Mouse (Mus musculus) forebrain, embryonic 15.5 days (tissue): ENCODE measurements around the gene Ralgps1. TPM values are rescaled to one million over a fixed set of nuclear protein-coding genes. Genes with fewer than 3 reads are reported as not detected.

Source experiments
- ATAC-seq: fragments of 200-750 bp; cut with Nextera tagmentation; replicated peaks from 2 replicates; pipeline ENCODE4 v1.8.0; 2017; ENCODE audit warnings: mild to moderate bottlenecking, moderate TSS enrichment, moderate library complexity
- H3K27ac ChIP-seq: fragments of 300-500 bp; sonication (generic); replicated peaks from 2 replicates; pipeline ENCODE4 v1.5.1; 2015; ENCODE audit warnings: mild to moderate bottlenecking, inconsistent platforms
- H3K27me3 ChIP-seq: fragments of 300-500 bp; sonication (generic); 2 replicates; pipeline ENCODE4 v1.6.1; 2015; ENCODE audit warnings: inconsistent platforms
- H3K36me3 ChIP-seq: fragments of 300-500 bp; sonication (generic); 2 replicates; pipeline ENCODE4 v1.6.1; 2015; ENCODE audit warnings: mild to moderate bottlenecking, inconsistent platforms
- H3K4me1 ChIP-seq: fragments of 300-500 bp; sonication (generic); 2 replicates; pipeline ENCODE4 v1.6.1; 2015; ENCODE audit warnings: inconsistent platforms
- H3K4me2 ChIP-seq: fragments of 300-500 bp; sonication (generic); replicated peaks from 2 replicates; pipeline ENCODE4 v1.6.1; 2015; ENCODE audit warnings: mild to moderate bottlenecking, inconsistent platforms
- H3K4me3 ChIP-seq: fragments of 300-500 bp; sonication (generic); 2 replicates; pipeline ENCODE4 v1.5.1; 2015; ENCODE audit warnings: mild to moderate bottlenecking, inconsistent platforms
- H3K9ac ChIP-seq: fragments of 300-500 bp; sonication (generic); replicated peaks from 2 replicates; pipeline ENCODE4 v1.6.1; 2015; ENCODE audit warnings: mild to moderate bottlenecking, inconsistent platforms
- H3K9me3 ChIP-seq: fragments of 300-500 bp; sonication (generic); 2 replicates; pipeline ENCODE4 v1.6.1; 2016; ENCODE audit warnings: inconsistent platforms
- WGBS: fragments of 180-500 bp; shearing (Covaris S2); methylation state at CpG from one replicate; pipeline ENCODE4 v1.1.7; 2015; ENCODE audit warnings: mixed read lengths; 5-methylcytosine and 5-hydroxymethylcytosine counted together
- polyA plus RNA-seq: library from polyadenylated mRNA; unstranded; fragments of >200 nt; fragmentation: Nextera tagmentation; extraction: Ambion mirVana; gene quantifications from 2 replicates; pipeline ENCODE4 v1.2.1, GENCODE M21; 2015

Gene Ralgps1
- polyA plus RNA-seq, 1 experiment from 2014 or later, result 39.1 TPM

DNA sequence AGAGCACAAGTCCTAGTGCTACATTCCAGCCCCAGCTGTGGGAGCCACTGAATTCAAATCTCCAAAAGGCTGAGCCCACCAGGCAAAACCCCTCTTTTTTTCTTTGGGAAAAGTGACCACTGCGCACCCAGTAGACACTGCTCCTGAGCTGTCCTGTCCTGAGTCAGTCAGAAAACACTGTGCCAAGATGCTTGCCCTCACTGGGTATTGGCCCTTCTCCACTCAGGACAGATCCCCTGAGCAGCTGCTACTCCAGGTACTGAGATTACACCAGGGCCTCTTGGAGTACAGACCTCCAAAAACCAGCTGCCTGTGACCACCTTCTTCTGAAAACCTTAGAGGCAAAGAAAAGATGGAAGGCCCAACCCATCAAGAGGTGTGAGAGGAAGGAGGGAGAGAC, 51.4 kb downstream of the Ralgps1 start:
- no peak for ATAC-seq
- peaks cover 33% of the 10 kb centered on the region for H3K4me1 ChIP-seq
- H3K9ac ChIP-seq, result no peak overlapping the region
- no peak overlapping the region for H3K27ac ChIP-seq
- peaks cover 20% of the 10 kb centered on the region; the same call in 1 of the 2 replicates for H3K36me3 ChIP-seq
- no peaks in the 10 kb centered on the region for H3K27me3 ChIP-seq
- 100% methylated on average over 1 of the region's 1 CpGs for WGBS
- no peaks in the 10 kb centered on the region for H3K9me3 ChIP-seq
- no peak overlapping the region for H3K4me2 ChIP-seq
- H3K4me3 ChIP-seq, result no peak overlapping the region

DNA sequence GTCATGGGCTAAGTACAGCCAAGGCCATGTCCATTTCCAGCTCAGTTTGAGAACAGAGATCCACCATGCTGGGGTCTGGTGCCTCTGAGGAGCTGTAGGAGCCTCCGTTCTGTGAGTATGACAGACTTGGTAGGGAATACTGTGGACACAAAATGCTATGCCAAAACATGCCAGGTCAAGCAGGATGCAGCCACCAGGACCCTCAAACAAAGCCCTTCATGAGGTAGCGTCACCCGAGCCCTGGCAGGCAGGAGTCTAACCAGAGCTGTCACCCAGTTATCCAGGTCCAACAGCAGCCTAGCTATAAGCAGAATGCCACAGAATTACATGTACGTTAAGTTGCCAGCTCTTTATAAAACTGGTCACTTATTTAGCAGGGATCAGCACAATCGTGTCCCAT, 51.8 kb downstream of the Ralgps1 start:
- H3K36me3 ChIP-seq, result peaks cover 19% of the 10 kb centered on the region; the same call in 1 of the 2 replicates
- H3K27me3 ChIP-seq, result no peaks in the 10 kb centered on the region
- peaks cover 33% of the 10 kb centered on the region for H3K4me1 ChIP-seq
- ATAC-seq, result no peak
- no peak overlapping the region for H3K4me3 ChIP-seq
- no peaks in the 10 kb centered on the region for H3K9me3 ChIP-seq
- no peak overlapping the region for H3K4me2 ChIP-seq
- H3K9ac ChIP-seq, result no peak overlapping the region
- WGBS, result 86% methylated on average over 5 of the region's 5 CpGs
- H3K27ac ChIP-seq, result no peak overlapping the region

DNA sequence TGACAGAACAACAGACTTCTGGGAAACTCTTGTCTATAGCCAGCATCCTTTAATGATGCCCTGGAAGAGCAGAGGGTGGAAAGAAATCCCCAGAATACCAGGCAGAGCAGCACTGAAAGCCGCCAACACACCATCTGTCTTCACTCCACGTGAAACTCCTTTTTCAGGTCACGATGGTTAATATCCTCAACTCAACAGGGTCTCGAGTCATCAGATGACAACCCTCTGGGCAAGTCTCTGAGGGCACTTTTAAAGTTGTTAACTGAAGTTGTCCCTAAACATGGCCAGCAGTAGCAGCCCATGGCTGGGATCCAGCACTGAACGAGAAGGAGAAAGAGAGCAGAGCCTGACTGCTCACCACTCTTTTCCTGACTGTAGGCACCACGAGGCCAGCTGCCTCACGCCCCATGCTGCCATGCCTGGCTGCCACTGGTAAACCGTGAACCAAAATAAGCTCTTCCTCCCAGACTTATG, 52.8 kb downstream of the Ralgps1 start:
- no peak overlapping the region for H3K4me2 ChIP-seq
- no peaks in the 10 kb centered on the region for H3K27me3 ChIP-seq
- H3K9ac ChIP-seq, result no peak overlapping the region
- peaks cover 12% of the 10 kb centered on the region; the same call in 1 of the 2 replicates for H3K36me3 ChIP-seq
- ATAC-seq, result no peak
- peak overlapping the region; percentile 42; the same call in 1 of the 2 replicates for H3K27ac ChIP-seq
- no peak overlapping the region for H3K4me3 ChIP-seq
- 59% methylated on average over 8 of the region's 8 CpGs for WGBS
- no peaks in the 10 kb centered on the region for H3K9me3 ChIP-seq
- H3K4me1 ChIP-seq, result peaks cover 33% of the 10 kb centered on the region

DNA sequence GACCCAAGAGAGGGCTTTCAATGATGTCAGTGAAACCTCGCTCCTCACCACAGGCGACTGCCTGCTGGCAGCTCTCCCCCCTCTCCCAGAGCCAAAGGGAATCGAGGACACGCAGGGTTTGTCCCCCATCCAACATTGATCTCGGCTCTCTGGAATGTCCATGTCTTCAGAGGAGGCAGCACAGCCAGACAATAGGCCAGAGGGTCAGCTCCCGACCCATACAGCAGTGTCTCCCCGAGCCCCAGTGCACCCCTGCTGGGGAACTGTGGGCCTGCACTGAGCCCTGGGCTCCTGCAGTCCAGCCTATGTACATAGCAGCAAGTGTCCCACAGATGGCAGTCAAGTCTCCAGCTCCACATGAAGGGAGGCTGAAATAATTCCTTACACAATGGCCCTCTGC, 54.8 kb downstream of the Ralgps1 start:
- Histone ChIP-seq H3K9me3 (no peaks in the 10 kb centered on the region), H3K9ac (no peak overlapping the region), H3K36me3 (peaks cover 9% of the 10 kb centered on the region; the same call in 1 of the 2 replicates), H3K4me2 (no peak overlapping the region), H3K4me1 (peaks cover 33% of the 10 kb centered on the region), H3K27ac (peak overlapping the region; percentile 27; the same call in 1 of the 2 replicates), H3K27me3 (no peaks in the 10 kb centered on the region), H3K4me3 (no peak overlapping the region)
- 11% methylated on average over 7 of the region's 7 CpGs for whole genome bisulfite sequencing
- ATAC-seq, result peak; percentile 94

DNA sequence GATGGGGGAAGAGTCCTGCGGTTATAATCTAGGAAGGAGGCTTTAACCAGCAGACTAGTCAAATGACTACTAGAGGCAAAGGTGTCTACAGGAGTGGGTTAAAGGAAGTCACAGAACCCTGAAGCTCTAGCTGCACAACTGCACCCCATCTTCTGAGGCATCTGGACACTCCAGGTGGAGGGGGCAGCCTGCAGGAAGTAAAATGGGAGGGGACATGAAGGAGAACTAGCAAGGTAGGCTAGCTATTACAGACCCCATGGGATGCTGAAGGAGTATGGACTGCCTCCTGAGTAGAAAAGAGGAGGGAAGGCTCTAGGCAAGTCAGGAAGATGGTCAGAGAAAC, 55.3 kb downstream of the Ralgps1 start:
- Histone ChIP-seq H3K27me3 (no peaks in the 10 kb centered on the region), H3K4me1 (peaks cover 33% of the 10 kb centered on the region), H3K36me3 (peaks cover 8% of the 10 kb centered on the region; the same call in 1 of the 2 replicates), H3K4me2 (no peak overlapping the region), H3K27ac (peak overlapping the region; percentile 47; the same call in 1 of the 2 replicates), H3K9me3 (no peaks in the 10 kb centered on the region), H3K9ac (no peak overlapping the region), H3K4me3 (no peak overlapping the region)
- peak; percentile 3; the same call in 1 of the 2 replicates for ATAC-seq
- 90% methylated on average over 1 of the region's 1 CpGs for WGBS

DNA sequence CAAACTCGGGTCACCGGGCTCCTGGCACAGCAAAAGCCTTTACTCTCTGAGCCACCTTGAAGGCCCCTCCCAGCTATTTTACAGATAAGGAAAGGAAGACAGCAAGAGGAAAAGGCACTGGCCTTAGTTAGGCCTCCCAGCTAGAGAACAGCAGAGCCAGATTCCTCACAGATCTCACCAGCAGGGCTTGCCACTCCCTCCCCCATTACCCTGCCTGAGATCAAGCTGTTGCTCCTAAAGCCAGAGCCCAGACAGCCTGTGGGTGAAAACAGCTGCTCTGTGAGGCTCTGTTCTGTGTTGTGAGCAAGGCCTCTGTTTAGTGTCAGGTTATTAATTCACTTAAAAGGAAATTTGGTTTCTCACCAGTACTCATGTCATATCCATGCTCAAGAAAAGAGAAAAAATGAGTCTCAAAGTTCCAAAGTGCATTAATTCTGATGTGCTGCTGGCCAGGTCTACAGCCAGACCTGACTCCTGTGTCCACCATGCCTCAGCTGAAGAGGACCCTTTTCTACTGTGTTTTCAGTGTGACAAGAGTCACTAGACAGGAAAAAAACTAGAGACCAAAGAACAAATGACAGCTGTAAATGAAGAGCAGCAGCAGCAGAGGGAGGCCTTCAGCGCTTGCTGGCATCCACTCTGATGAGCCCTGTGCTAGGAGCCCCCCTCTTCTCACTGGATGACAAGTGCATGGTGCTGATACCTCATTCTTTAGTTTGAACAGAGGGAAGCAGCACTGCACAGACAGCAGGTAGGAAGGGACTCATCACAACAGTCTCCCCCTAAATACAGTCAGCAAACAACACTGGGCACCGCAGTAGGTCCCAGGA, 55.8 kb downstream of the Ralgps1 start:
- no peaks in the 10 kb centered on the region for H3K27me3 ChIP-seq
- peak overlapping the region; percentile 47; the same call in 1 of the 2 replicates for H3K27ac ChIP-seq
- H3K4me1 ChIP-seq, result peaks cover 33% of the 10 kb centered on the region
- H3K9me3 ChIP-seq, result no peaks in the 10 kb centered on the region
- no peak overlapping the region for H3K9ac ChIP-seq
- H3K36me3 ChIP-seq, result peaks cover 7% of the 10 kb centered on the region; the same call in 1 of the 2 replicates
- H3K4me3 ChIP-seq, result no peak overlapping the region
- H3K4me2 ChIP-seq, result no peak overlapping the region
- ATAC-seq, result 0 out of 2 replicates have a peak, but pooled peaks have one; percentile 23
- 82% methylated on average over 4 of the region's 4 CpGs for WGBS

DNA sequence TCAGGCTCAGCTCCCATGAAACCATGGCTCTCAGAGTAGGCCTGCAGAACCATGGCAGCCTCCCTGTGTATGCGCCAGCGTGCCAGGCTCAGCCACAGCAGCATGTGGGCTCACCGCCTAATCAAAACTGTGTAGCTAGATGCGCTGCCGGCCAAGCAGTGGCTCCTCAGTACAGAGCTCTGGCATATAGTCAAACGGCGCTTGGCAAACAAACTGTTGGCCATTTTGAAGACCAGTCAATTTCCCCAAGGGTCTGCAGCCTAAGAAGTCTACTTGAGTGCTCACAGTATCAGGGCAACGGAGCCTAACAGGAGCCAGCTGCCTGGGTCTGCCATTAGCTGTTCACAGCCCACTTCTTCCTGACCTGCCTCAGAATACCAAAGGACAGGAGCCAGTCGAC, 61.9 kb downstream of the Ralgps1 start:
- 0 out of 2 replicates have a peak, but pooled peaks cover 7% of the 10 kb centered on the region for H3K36me3 ChIP-seq
- H3K4me3 ChIP-seq, result no peak overlapping the region
- no peak overlapping the region for H3K9ac ChIP-seq
- WGBS, result 80% methylated on average over 9 of the region's 9 CpGs
- H3K4me1 ChIP-seq, result no peaks in the 10 kb centered on the region
- 0 out of 2 replicates have a peak overlapping the region, but pooled peaks have one; percentile 6 for H3K27ac ChIP-seq
- H3K9me3 ChIP-seq, result no peaks in the 10 kb centered on the region
- no peaks in the 10 kb centered on the region for H3K27me3 ChIP-seq
- no peak; the same call in 1 of the 2 replicates for ATAC-seq
- no peak overlapping the region for H3K4me2 ChIP-seq

DNA sequence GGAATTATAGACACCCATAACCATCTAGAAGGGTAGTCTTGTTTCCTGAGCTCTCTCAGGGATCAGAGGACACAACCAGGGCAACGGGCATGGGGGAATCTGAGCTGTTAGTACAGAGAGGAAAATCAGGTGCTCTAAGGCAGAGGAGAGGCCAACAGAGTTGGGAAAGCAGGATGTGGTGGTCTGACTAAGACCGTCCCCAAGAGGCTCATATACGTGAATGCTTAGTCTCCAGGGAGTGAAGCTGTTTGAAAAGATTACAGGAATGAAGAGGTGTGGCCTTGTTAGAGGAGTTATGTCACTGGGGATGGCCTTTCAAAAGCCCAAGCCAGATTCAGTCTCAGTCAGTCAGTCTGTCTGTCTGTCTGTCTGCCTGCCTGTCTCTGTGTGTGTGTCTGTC, 64.7 kb downstream of the Ralgps1 start:
- Histone ChIP-seq H3K9me3 (no peaks in the 10 kb centered on the region), H3K4me2 (no peak overlapping the region), H3K27ac (no peak overlapping the region), H3K36me3 (0 out of 2 replicates have a peak, but pooled peaks cover 4% of the 10 kb centered on the region), H3K27me3 (no peaks in the 10 kb centered on the region), H3K9ac (no peak overlapping the region), H3K4me3 (no peak overlapping the region), H3K4me1 (no peaks in the 10 kb centered on the region)
- ATAC-seq, result no peak
- WGBS, result 90% methylated on average over 3 of the region's 3 CpGs

DNA sequence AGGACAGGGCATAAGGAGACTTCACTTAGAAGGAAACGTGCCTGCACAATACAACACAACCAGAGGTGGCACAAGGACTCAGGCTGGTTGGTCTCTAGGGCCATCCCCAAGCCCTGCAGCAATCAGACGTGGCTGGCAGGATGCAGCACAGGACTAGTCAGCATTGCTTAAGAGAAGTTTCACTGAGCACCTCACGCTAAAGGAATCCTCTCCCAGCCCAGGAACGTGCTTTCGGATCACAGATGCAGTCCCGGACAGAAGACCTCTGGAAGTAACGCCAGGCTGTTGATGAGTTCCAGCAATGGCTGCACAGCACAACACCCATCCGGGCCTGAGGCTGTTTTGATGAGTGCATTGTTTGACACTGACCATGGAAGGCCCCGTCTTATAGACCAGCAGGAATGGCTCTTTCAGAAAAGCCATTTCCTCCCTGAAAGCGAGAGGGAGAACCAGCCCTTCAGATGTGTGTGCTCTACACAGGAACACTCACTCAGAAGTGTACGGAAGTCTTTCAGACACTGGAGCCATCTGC, 67.8 kb downstream of the Ralgps1 start:
- H3K36me3 ChIP-seq, result no peaks in the 10 kb centered on the region
- H3K4me1 ChIP-seq, result peaks cover 8% of the 10 kb centered on the region
- no peaks in the 10 kb centered on the region for H3K9me3 ChIP-seq
- no peak overlapping the region for H3K9ac ChIP-seq
- H3K27me3 ChIP-seq, result no peaks in the 10 kb centered on the region
- H3K27ac ChIP-seq, result no peak overlapping the region
- H3K4me3 ChIP-seq, result no peak overlapping the region
- H3K4me2 ChIP-seq, result no peak overlapping the region
- ATAC-seq, result no peak
- WGBS, result 83% methylated on average over 11 of the region's 11 CpGs

DNA sequence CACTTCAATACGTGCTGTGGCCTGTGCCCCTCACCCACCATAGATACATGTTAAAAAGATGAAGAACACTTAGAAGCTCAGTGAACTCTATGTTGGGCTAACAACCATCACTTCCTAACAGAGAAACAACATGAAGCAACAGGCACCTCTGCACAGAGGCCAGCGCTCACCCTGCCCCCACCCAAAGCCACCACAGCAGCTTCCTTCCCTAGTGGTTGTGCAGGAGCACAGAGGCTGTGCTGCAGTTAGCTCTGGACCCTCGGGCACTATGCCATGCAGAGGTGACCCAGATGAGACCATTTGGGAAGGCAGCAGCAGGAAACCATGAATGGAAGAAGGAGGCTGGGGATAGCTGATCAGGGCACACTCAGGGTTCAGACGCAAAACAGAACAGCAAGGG, 68.5 kb downstream of the Ralgps1 start:
- H3K27me3 ChIP-seq, result no peaks in the 10 kb centered on the region
- H3K4me3 ChIP-seq, result no peak overlapping the region
- H3K36me3 ChIP-seq, result no peaks in the 10 kb centered on the region
- no peak for ATAC-seq
- H3K4me2 ChIP-seq, result no peak overlapping the region
- peaks cover 8% of the 10 kb centered on the region for H3K4me1 ChIP-seq
- H3K27ac ChIP-seq, result no peak overlapping the region
- WGBS, result 75% methylated on average over 4 of the region's 4 CpGs
- H3K9me3 ChIP-seq, result no peaks in the 10 kb centered on the region
- H3K9ac ChIP-seq, result no peak overlapping the region

DNA sequence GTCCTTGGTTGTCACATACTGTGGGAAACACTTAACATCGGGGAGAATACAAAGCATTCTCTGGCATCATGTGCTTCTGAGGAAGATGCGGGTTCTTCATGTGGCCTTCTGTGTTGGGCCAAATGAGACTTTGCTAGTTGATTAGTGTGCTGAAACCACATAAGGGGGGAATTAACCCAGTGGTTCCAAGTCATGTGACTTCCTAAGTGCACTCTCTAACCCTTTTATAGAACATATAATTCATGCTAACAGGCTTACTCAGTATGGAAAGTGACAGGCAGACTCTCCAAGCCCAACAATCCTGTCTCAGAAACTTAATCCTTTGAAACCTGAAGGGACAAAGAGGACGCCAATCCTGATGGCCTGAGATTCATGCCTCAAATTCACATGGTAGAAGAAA, 68.9 kb downstream of the Ralgps1 start:
- no peak overlapping the region for H3K4me3 ChIP-seq
- H3K9ac ChIP-seq, result no peak overlapping the region
- H3K4me1 ChIP-seq, result peaks cover 8% of the 10 kb centered on the region
- no peak for ATAC-seq
- WGBS, result 52% methylated on average over 3 of the region's 3 CpGs
- H3K27me3 ChIP-seq, result no peaks in the 10 kb centered on the region
- no peak overlapping the region for H3K4me2 ChIP-seq
- H3K36me3 ChIP-seq, result no peaks in the 10 kb centered on the region
- no peak overlapping the region for H3K27ac ChIP-seq
- no peaks in the 10 kb centered on the region for H3K9me3 ChIP-seq

DNA sequence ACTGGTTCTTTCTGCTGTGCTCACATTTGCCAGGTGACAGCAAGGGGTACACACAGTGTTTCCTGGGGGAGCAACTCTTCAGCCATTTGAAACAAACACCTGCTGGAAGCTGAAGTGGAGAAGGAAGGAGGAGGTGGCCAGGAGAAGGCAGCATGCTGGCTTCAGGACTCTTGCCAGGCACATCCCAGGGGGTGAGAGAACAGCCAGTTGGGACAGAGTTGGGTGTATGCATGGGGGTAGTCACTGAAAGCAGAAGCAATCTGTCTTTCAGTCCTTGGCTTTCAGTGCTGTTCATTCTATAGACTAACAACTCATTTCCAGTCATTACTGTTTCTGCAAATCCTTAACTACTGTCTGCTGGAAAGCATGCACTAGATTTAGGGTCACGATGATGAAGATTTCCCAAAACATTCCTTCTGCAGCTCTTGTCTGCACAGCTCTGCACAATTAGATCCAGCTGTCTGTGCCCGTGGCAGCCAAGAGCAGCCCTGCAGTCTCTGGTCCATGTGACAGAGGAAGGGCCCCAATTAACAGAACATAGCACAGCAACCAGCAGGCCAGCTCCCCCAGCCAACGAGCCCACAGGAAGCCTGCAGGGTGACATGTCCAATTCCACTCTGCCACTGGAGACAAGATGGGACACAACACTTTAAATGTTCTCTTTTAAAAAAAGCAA, 70.8 kb downstream of the Ralgps1 start:
- Histone ChIP-seq H3K9me3 (no peaks in the 10 kb centered on the region), H3K27ac (peak overlapping the region; percentile 16; the same call in 1 of the 2 replicates), H3K4me1 (peaks cover 8% of the 10 kb centered on the region), H3K36me3 (peaks cover 6% of the 10 kb centered on the region; the same call in 1 of the 2 replicates), H3K4me3 (no peak overlapping the region), H3K4me2 (no peak overlapping the region), H3K9ac (no peak overlapping the region), H3K27me3 (no peaks in the 10 kb centered on the region)
- no peak for ATAC-seq
- WGBS, result 44% methylated on average over 3 of the region's 3 CpGs
